Mouse (Mus musculus): ENCODE measurements around the gene Zbtb20.

Zbtb20 gene

DNA sequence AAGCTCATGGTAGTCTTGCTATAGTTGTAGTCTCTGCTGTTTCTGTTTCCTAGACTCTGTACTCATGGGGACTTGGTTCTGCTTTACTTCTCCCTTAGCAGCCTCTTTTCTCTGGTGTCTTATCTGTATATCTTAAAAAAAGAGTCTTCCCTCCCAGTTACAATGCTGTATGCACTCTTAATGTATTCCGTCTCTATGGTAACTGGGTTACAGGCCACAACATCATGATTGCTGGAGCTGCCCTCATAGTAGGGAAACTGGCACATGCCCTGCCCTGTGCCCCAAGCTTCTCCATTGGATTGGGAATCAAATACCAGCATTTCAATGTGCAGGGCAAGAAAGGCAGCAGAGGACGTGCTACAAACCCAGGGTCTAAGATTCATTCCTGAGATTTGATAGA lies 567.4 kb downstream of the Zbtb20 start:
- no peak for DNase-seq (ENCODE audit: low read depth, low spot score)

DNA sequence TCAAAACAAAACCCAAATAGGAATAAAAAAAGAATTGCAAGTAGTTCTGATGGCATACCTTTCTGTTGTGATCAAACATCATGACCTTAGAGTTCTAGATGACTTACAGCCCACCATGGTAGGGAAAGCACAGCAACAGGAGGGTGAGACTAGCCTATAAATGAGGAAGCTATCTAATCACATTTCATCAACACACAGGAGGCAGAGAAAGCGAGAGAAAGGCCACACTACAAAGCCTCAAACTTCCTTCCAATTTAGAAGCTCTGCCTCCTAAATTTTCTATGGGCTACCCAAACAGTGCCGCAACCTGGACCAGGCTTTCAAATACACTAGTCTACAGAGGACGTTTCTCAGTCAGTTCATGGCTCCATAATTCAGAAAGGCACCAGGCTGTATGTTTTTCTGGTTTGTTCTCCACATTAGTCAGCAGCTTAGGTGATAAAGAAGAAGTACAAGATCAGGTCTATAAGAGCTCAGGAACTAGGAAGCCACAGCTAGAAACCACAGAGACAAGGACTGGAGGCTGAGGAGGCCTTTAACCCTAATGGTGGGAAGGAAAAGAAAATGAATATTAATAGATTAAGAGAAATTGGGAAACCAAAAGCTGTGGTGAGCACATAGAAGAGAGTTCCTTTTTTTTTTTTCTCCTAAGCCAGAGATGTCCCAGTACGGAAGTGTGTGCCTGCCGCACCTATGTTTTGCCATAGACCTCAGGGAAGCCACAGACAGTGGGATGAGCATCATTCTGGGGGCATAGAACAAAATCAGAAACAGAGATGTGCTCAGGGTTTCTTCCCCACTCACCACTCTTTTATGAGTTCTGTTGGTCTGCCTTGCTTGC lies 572.7 kb downstream of the Zbtb20 start:
- no peak for DNase-seq (ENCODE audit: low read depth, low spot score)

DNA sequence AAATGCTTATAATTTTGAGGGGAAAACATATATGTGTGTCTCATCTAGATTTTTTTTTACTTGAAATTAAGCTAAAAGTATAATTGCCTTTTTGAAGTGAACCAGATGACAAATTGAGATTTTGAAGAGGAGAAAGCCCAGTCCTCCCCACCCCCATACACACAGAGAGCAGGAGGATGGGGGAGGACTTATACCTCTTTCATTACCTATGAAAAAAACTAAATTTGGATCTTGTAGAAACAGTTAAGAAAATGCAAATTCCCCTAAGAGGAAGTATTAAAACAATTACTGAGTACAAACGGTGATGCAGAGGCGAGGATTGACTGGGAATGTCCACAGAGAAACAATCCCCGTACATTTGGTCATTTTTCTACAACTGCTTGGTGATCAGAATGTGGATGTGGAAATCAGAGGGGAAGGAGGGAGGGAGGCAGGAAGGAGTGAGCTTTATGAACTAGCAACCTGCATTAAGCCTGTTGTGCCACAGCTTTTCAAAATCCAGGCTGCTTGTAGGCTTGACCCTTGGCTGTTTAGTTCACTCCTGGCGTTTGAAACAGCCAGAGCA lies 578.8 kb downstream of the Zbtb20 start:
- no peak for DNase-seq (ENCODE audit: low read depth, low spot score)

DNA sequence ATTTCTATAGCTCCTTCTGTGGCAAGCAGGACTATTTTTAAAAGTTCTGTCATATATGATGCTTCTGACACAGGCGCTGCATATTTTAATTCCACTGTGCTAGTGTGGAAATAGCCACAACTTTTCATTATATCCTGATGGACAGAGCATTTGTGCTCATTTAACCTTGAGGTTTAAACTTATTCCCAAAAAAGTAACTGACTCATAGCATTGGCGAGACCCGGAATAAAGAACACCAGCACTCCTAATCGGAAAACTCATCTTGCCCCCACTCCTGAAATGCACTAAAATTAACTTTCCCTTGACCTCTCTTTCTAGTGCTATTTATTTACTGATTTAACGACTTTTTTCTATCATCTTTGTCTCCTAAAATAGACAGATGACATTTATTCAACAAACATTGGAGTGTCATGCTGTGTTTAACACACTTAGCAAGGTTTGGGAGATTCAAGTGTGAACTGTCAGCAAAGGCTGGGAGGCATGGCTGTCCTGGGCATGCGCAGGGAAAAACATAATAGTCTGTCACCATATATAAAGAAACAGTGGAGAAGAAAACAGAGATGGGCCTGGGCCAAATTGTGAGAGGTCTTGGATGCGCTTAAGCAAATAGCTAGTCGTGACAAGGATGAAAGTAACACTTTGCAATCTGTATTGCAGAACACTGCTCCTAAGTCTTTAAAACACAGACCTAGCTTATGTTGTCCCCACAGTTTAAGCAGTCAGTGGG lies 580.9 kb downstream of the Zbtb20 start:
- DNase-seq (ENCODE audit: low read depth, low spot score), result no peak

DNA sequence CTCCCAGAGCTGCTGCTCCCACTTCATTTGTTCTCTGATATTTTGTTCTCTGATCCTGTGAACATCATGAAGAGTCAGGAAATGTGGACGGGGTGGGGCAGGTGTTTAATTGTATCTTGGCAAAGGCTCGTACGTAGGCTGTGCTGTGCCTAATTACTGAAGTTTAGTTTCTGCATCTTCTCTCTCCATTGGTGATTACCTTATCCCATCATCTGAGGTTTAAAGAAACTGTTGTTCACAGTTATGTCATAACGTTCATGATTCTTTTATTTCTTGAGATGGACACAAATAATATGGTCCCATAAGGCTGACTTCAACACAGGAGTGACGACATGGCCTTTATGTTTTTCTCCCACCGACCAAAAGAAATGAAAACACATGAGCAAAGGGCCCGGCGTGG lies 582.1 kb downstream of the Zbtb20 start:
- DNase-seq (ENCODE audit: low read depth, low spot score), result no peak

DNA sequence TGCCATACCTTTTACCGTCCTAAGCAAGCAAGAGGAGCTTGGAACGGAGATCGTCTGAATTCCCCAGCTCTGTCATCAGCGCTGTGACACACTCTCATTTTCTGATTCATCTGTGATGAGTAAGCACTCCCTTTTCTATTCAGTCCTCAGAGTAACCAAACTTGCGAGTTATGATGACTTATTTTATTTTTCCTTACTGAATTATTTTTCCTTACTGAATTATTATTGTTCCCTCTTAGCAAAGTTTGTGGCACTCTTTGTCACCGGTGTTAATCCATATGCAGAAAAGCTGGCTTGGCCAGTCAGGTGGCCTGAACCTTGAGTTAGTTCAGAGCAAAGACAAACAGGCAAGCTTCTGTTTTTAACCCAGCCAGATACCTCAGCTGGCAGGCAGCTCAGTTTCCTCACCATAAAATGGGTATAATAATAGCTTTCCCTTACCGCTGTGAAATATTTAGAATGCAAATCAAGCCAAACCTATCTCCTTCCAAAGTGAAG lies 583.1 kb downstream of the Zbtb20 start:
- DNase-seq (ENCODE audit: low read depth, low spot score), result no peak

DNA sequence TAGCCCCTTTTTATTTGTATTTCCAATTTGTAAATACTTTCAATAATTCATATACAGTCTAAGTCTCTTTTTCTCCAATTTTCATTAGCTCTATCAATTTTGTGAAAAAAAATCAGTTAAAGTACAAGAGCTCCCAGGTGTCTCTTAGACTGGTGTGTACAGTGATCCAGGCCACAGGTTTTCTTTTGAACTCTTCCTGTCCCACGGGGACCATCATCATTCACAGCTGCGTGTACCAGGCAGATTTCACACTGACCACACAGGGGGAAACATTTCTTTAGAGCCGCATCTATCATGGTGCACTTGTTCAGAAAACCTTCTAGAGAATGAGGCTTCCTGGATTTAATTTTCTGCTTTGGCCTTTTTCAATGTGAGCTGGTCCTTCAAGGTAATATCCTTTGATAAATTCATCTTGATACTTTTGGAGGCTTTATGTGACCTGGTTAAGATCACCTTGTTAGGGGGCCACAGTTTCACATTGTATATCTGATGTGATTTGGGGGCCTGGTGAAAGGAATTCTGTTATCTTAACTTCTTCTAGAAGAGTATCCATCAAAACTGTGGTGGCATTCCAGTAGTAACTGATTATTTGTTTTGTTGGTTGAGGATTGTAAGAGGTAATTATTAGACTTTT lies 586.2 kb downstream of the Zbtb20 start:
- DNase-seq (ENCODE audit: low read depth, low spot score), result no peak

DNA sequence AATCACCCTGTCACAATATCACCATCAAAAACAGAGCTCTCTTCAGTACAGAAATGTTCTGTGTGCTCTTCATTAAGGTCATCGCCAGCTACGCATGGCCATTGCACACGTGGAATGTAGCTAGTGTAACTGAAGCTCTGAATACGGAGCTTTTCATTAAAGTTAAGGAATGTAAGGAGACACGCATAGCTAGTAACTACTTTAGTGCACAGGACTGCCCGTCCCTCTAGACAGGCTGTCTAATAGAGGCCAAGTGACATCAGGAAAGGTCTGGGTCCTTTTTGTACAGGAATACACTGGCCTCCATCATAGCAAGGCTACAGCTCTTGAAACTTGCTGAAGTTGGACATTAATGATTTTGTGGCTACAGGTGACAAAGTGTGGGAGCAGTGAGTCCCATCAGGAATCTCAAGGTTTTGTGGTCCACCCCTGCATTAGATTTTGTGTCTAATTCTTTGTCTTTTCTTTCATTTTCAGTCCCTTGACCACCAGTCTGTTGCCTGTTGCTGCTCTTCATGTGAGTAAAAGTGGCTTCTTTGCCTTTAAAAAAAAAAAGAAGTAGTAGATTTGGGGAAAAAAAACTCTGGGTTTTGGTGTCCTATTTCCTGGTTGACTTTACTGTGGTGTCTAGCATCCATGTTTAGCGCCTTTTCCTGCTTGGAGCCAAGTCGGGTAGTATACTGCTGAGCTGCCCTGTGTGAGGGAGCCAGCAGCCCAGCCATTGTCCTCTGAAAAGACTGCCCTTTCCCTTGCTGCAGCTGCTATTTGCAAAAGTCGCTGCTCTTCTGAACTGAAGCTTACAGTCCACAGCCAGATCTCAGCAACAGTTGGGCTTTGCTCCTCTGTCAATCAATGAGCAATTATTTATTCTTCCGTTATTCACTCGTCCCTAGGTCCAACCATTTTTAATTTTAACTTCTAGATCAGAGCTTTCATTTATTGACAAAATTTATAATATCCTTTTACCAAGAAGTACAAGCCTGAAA lies 587.1 kb downstream of the Zbtb20 start:
- no peak for DNase-seq (ENCODE audit: low read depth, low spot score)

DNA sequence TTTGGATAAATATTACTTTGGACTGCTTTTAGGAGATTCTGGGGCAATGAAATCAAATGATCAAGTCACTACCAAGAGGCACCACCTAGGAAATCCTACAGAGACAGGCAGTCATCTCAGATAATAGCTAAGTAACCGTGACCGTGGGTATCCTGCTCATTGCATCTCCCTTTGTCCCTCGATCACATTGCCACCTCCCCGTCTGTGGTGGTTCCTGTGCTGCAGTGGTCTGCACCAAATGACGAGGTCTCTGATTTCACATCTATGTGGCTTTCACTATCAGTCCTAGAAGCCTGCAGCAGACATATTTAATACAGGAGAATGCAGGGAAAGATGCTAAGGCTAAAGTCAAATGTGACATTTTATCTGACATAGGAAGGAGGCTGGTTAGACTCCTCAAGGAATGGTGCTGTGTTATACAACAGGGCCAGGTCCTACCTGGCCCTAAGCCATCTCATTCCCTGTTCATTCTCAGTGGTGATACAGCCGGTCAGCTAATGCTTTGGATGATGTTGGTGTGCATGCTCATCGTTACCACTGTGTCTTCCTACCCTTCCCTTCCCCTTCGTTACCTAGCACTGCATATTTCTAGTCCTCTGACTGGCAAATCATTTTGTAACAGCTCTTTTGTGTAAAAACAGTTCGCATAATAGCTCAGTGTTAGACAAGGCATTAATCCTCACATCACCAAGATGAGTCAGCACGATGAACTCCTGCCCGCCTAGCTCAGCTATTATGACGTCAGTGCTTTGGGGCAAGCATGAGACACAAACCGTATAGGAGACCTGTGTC lies 588.2 kb downstream of the Zbtb20 start:
- DNase-seq (ENCODE audit: low read depth, low spot score), result no peak

DNA sequence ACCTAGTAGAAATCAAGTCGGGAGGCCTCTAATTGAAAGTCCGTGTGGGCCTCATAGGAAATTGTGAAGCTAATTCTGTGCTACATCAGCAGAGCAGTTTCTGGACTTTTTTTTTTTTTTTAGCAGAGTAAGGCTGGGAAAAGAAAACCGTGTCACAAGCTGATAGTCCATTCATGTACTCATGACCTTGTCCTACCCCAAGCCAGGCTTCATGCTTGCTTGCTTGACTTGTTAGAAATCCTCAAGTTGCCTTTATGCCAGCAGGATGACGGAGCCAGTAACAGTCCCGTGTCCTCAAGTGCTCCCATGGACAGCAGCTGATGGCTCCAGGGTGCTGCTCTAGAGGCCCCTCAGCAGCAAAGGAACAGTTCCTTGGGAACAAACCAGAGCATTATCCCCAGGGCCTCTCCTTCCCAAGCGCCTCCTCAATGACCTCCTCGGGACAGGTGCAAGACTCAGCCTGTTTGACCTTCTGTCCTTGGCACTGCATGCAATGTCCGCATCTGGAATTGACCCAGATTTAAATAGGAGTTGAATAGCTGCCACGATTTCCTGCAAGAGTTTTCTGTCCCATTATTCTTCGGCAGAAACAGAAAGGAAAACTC lies 588.9 kb downstream of the Zbtb20 start:
- DNase-seq (ENCODE audit: low read depth, low spot score), result no peak

DNA sequence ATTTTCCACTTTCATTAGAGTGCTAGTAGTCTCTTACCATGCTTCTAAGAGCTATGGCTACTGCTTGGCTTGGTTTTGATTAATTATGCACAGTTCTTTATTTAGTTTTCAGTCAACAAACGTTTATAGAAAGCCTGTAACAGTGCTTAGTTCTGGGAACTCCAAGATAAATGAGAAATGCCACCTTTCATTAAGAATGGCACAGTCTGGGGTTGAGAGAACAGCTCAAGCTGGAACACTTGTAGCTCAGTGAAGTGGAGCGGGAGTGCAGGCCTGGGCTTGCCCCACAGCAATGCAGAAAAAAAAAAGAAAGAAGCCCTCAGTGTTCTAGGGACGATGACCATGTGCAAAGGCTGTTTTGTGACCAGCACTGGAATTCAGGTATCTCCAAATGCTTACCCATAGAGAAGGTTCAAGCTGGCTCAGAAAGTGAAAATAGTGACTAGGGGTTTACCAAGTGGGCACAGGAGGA lies 589.7 kb downstream of the Zbtb20 start:
- no peak for DNase-seq (ENCODE audit: low read depth, low spot score)

DNA sequence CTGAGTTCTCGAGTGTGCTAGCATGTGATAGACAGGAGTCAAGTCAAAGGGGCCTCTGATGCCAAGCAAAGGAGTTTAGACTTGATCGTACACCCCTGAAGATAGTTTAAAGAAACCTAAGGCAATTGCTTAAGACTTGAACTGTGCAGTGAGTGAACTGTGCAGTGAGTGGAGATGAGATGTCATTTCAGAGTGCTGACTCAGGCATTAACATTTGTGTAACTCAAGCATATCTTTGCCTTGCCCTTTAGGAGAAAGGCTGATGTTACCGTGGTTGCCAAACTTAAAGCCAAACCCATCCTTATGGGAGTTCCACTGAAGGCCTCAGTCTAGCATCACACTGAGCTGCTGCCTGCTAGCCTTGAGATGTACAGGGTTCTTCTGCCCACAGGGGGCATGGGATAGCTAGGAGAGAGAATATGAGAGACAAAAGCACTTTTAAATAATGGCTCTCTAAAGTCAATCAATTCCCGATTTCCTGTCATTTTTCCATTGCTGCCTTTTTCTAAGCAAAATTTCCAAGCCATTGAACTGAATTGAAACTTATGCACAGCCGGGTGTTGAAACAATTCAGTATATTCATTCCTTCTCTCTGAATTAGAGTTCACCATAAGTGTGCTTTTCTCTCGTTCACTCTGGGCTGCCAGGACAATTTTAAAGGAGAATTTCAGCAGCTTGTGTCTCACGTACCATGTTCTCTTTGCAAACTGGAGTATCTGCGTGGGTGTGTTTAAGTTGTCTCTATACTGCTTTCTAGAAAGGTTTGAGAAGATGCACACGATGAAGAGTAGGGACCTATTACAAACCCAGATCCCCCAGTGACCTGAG lies 590.5 kb downstream of the Zbtb20 start:
- no peak for DNase-seq (ENCODE audit: low read depth, low spot score)

DNA sequence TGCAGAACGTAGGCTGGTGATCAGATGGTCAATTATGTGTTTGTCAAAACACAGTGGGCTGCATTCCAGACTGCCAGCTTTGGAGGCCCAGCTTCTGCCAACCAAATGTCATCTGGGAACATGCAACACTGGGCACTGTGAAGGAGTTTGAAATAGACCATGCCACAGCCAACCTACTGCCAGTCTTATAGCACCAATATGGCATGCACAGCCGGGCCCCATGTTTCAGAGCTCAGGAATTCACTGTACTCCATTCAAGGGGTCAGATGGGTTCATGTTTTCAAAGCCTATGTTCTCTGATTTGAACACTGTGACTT lies 591.0 kb downstream of the Zbtb20 start:
- DNase-seq (ENCODE audit: low read depth, low spot score), result no peak

DNA sequence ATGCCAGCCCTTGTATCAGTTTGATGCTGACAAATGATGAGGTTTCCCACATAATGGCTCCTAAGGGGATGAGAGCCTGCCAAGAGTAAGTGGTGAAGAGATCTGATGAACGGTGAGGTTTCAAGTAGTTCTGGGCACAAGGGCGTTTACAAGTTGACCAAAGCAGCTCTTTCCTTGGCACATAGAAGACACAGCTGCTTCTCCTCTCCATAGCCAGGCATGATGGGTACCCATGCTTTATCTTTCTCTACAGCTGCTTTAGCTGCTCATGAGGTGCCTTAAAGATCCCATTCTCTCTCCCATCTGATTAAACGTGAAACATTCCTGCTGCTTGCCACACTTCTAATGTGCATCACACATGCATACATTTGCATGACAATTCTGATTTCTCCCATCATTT lies 595.4 kb downstream of the Zbtb20 start:
- DNase-seq (ENCODE audit: low read depth, low spot score), result no peak

DNA sequence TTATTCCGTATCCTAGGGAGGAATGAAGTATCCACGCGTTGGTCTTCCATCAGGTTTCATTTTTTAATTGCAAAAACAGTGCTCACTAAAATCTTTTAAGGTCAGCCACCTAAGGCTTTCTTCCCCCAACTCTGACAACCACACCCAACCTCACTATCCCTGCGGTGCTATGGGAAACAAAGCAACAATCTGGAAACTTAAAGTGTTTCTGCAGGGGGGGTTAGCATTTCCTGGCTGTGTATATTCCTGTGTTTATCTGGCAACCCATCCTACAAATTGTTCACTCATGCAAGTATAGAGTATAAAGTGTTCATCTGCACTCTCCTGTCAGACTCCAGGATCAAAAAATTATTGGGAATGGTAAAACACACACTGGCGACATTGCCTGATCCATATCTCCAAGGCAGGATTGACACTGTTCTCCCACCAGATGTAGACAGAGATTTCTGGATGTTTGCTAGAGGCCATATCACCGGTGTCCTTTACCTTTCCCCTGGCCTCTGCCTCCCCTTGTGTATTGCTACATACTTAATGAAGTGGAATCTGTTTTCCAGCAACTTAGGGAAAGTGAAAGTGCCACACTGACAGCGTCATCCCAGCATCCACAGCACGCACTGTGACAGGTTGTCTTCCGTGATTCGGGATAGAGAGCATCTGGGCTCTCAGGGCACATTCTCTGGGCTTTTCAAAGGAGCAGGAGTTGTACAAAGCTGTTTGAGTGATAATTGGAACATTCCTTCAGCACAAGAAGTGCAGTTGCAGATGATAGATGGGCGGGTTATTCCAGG lies 599.5 kb downstream of the Zbtb20 start:
- no peak for DNase-seq (ENCODE audit: low read depth, low spot score)

DNA sequence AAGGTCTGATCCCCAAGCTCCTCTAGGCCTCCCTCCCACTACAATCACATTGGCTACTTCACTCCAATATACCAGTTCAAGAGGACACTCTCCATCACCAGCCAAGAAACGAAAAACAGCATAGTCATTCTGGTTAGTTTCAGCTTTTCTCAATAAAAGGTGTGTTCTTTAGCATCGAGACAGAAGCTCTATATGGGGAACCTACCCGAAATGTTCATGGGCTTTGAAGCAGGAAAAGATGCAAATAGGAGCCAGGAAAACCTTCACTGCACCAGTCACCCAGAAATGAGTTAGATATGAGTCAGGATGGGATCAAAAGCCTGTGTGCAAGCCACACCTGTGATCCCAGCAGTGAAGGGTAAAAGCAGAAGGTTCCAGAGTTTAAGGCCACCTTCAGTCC lies 601.2 kb downstream of the Zbtb20 start:
- DNase-seq (ENCODE audit: low read depth, low spot score), result no peak

DNA sequence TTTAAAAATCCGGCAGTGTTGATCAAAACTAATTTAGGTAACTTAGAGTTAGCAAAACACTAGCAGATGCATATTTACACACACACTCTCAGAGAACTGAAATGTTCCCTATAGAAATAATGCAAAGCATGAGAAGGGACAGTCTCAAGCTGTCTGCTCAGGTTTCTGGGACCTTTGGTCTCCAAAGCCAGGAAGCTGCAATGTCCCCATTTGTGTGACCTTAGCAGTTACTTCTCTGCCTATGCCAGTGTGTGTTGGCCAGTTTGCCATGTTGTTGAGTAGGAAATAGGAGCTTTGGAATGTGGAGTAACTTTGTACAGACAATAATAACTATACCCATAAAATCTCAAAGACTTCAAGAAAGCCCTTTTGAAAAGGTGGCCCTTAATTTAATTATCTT lies 602.7 kb downstream of the Zbtb20 start:
- DNase-seq (ENCODE audit: low read depth, low spot score), result no peak

DNA sequence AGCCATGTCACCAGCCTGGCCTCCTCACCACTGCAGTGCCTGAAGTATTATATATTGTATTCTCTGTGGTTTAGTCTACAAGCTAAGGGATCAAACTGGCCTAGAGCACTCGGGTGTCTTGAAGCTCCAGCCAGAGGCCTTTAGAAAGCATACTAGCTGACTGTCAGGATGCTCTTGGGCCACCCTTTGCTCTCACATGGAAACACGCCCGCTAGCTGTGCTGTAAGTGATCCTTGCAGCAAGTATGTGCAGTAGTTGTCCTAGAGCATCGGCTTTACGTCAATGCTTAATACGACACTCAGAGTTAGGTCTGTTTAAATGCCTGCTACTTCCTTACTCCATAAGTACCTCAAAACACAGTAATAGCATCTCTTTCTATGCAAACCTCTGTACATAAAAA lies 604.9 kb downstream of the Zbtb20 start:
- DNase-seq (ENCODE audit: low read depth, low spot score), result no peak

Measured in CD4-positive helper T cell, adult 2 months (primary cell).